Mouse (Mus musculus) intestine, embryonic 15.5 days (tissue): Measurements from ENCODE around the gene Acadvl. TPM values are rescaled to one million over a fixed set of nuclear protein-coding genes. Genes with fewer than 3 reads are reported as not detected.

ENCODE experiments used
- ATAC-seq: fragments of 200-750 bp; cut with Nextera tagmentation; 2 replicates; pipeline ENCODE4 v1.8.0; 2017; ENCODE audit warnings: moderate TSS enrichment, moderate library complexity
- H3K27ac ChIP-seq: fragments of 300-500 bp; sonication (generic); 2 replicates; pipeline ENCODE4 v1.5.1; 2015; ENCODE audit warnings: mild to moderate bottlenecking, inconsistent platforms
- H3K27me3 ChIP-seq: fragments of 300-500 bp; sonication (generic); replicated peaks from 2 replicates; pipeline ENCODE4 v1.6.1; 2015; ENCODE audit warnings: inconsistent platforms
- H3K36me3 ChIP-seq: fragments of 300-500 bp; sonication (generic); 2 replicates; pipeline ENCODE4 v1.6.1; 2015; ENCODE audit warnings: inconsistent platforms
- H3K4me1 ChIP-seq: fragments of 300-500 bp; sonication (generic); replicated peaks from 2 replicates; pipeline ENCODE4 v1.6.1; 2015; ENCODE audit warnings: inconsistent platforms
- H3K4me2 ChIP-seq: fragments of 300-500 bp; sonication (generic); replicated peaks from 2 replicates; pipeline ENCODE4 v1.6.1; 2015; ENCODE audit warnings: mild to moderate bottlenecking, inconsistent platforms
- H3K4me3 ChIP-seq: fragments of 300-500 bp; sonication (generic); replicated peaks from 2 replicates; pipeline ENCODE4 v1.5.1; 2015; ENCODE audit warnings: inconsistent platforms
- H3K9ac ChIP-seq: fragments of 300-500 bp; sonication (generic); 2 replicates; pipeline ENCODE4 v1.6.1; 2015; ENCODE audit warnings: inconsistent platforms
- H3K9me3 ChIP-seq: fragments of 300-500 bp; sonication (generic); 2 replicates; pipeline ENCODE4 v1.6.1; 2016; ENCODE audit warnings: inconsistent platforms
- WGBS: fragments of 180-500 bp; shearing (Covaris S2); methylation state at CpG from one replicate; pipeline ENCODE4 v1.1.7; 2015; 5-methylcytosine and 5-hydroxymethylcytosine counted together
- polyA plus RNA-seq: library from polyadenylated mRNA; unstranded; fragments of >200 nt; fragmentation: Nextera tagmentation; extraction: Ambion mirVana; gene quantifications from 2 replicates; pipeline ENCODE4 v1.2.1, GENCODE M21; 2015

Gene Acadvl
- polyA plus RNA-seq, 1 experiment from 2014 or later, result 114 TPM

DNA sequence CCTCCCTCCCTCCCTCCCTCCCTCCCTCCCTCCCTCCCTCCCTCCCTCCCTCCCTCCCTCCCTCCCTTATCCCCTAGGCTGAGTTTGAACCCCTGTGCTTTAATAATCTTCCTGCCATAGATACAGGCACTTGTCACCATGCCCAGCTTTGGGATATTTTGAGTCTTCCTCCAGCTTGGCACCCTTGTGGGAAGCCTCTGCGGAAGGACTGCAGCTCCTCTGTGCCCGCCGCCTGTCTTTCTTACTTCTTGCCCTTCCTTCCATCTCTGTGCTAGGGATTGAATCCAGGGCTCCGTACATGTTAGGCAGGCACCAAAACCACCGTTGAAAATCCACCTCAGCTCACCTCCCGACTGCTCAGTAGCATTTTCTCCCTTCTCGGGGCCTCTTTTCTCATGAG is 25.0 kb upstream of the Acadvl start:
- no peaks in the 10 kb centered on the region for H3K4me1 ChIP-seq
- no peak overlapping the region for H3K27ac ChIP-seq
- no peak overlapping the region for H3K9ac ChIP-seq
- ATAC-seq, result no peak
- WGBS, result 94% methylated on average over 7 of the region's 7 CpGs
- H3K4me3 ChIP-seq, result no peak overlapping the region
- no peaks in the 10 kb centered on the region for H3K36me3 ChIP-seq
- H3K9me3 ChIP-seq, result no peaks in the 10 kb centered on the region
- no peak overlapping the region for H3K4me2 ChIP-seq
- H3K27me3 ChIP-seq, result no peaks in the 10 kb centered on the region

DNA sequence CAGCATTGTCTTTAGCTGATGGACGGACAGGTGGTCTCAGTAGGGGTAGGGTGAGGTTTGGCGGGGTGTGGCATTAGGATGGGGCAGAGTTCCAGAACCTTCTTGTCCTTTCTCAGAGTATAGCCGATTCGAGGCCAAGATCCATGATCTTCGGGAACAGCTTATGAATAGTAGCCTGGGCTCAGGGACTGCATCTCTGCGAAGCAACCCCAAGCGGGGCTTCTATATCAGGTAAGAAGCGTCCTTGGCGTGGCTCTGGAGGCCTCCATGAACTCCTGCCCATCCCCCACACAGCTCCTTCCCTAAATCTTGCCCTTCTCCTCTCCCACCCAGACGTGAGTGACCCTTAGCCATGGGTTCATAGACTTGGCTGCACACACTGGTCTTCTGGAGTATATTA is 24.4 kb upstream of the Acadvl start:
- no peaks in the 10 kb centered on the region for H3K27me3 ChIP-seq
- no peak overlapping the region for H3K9ac ChIP-seq
- no peaks in the 10 kb centered on the region for H3K9me3 ChIP-seq
- no peak for ATAC-seq
- H3K36me3 ChIP-seq, result no peaks in the 10 kb centered on the region
- 91% methylated on average over 10 of the region's 10 CpGs for WGBS
- no peaks in the 10 kb centered on the region for H3K4me1 ChIP-seq
- H3K4me2 ChIP-seq, result no peak overlapping the region
- no peak overlapping the region for H3K27ac ChIP-seq
- H3K4me3 ChIP-seq, result no peak overlapping the region

DNA sequence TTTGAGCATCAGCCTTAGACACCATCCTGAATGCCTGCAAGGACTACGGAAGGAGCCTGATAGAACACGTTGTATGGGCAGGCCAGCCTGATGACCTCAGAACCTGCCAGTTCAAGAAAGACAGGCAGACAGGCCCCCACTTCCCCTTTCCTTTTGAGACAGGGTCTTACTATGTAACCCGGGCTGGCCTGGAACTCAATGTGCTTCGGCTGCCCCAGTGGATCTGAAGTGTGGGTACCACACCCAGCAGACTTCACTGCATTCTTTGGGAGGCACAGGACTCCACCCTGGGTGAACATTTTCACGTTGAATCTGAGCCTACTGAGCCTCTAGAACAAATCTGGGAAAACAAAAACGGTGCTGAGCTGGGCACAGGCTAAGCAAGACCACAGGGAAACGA is 23.0 kb upstream of the Acadvl start:
- no peak overlapping the region for H3K4me2 ChIP-seq
- H3K9me3 ChIP-seq, result no peaks in the 10 kb centered on the region
- WGBS, result 76% methylated on average over 7 of the region's 7 CpGs
- no peaks in the 10 kb centered on the region for H3K27me3 ChIP-seq
- H3K9ac ChIP-seq, result no peak overlapping the region
- ATAC-seq, result no peak
- H3K4me3 ChIP-seq, result no peak overlapping the region
- H3K36me3 ChIP-seq, result no peaks in the 10 kb centered on the region
- no peaks in the 10 kb centered on the region for H3K4me1 ChIP-seq
- H3K27ac ChIP-seq, result no peak overlapping the region

DNA sequence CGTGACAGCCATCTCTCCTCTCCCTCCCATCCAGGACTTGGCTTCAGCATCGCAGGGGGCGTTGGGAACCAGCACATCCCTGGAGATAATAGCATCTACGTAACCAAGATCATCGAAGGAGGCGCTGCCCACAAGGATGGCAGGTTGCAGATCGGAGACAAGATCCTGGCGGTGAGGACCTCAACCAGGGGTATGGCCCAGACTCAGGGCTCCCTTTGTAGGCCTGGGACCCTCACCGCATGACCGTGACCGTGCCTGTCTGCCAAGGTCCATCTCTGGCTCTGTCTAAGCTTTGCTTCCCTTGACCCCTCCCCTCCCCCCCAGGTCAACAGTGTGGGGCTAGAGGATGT is 16.1 kb upstream of the Acadvl start:
- H3K9me3 ChIP-seq, result no peaks in the 10 kb centered on the region
- H3K36me3 ChIP-seq, result peaks cover 10% of the 10 kb centered on the region
- 96% methylated on average over 11 of the region's 11 CpGs for WGBS
- no peak overlapping the region for H3K27ac ChIP-seq
- H3K27me3 ChIP-seq, result no peaks in the 10 kb centered on the region
- H3K9ac ChIP-seq, result no peak overlapping the region
- H3K4me3 ChIP-seq, result no peak overlapping the region
- no peak overlapping the region for H3K4me2 ChIP-seq
- ATAC-seq, result no peak
- H3K4me1 ChIP-seq, result peaks cover 36% of the 10 kb centered on the region

DNA sequence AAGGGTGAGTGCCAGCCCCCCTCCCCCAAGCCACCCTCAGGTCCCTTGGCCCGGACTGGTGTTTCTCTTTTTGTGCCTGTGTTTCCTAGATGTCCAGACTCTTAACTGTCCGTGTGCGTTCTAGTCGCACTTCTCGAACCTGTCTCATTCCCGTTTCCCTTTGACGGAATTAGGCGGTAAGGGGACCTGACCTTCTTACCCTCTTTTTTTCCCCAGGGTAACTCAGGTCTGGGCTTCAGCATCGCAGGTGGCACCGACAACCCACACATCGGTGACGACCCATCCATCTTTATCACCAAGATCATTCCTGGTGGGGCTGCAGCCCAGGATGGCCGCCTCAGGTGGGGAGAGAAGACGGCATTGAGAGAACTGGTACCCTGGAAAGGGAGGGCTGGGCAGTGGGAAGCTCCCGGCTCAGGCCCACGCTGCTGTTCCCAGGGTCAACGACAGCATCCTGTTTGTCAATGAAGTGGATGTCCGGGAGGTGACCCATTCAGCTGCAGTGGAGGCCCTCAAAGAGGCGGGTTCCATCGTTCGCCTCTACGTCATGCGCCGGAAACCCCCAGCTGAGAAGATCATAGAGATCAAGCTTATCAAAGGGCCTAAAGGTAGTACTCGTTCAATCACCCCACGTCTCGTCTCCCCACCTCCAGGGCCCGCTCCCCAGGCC is 15.6 kb upstream of the Acadvl start:
- H3K27ac ChIP-seq, result no peak overlapping the region
- H3K36me3 ChIP-seq, result peaks cover 10% of the 10 kb centered on the region
- H3K9ac ChIP-seq, result no peak overlapping the region
- WGBS, result 91% methylated on average over 28 of the region's 28 CpGs
- no peaks in the 10 kb centered on the region for H3K27me3 ChIP-seq
- no peak overlapping the region for H3K4me2 ChIP-seq
- peaks cover 41% of the 10 kb centered on the region for H3K4me1 ChIP-seq
- no peak for ATAC-seq
- H3K4me3 ChIP-seq, result no peak overlapping the region
- no peaks in the 10 kb centered on the region for H3K9me3 ChIP-seq

DNA sequence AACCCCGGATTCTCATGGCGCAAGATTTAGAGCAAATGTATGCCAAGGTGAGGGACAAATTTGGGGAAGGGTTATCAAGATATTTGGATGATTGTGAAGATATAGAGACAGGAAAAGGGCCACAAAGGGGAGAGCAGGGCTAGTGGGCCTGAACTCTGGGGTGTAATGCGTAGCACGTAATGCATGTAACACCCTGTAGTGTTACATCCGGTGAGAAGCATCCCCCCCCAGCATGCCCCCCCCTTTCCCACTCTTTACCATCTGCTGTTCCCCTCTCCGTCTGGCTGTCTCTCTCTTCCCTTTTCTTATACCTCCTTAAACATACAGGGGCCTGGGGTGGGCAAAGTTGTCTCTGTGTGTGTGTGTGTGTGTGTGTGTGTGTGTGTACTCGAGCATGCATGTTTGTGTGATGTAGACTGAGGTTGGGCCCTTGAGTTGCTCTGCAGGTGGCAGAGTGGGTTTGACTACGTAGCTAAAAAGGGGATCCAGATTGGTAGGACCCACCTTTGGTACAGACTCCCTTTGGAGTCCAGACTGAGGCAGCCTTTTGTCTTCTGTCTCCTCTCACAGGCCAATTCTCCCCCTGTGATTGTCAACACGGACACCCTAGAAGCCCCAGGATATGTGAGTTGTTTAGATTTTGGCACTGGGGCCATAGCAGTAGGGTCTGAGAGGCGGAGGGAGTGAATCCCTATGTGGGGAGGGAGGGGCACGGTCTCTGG is 14.8 kb upstream of the Acadvl start:
- H3K9ac ChIP-seq, result peak overlapping the region; percentile 17; the same call in 1 of the 2 replicates
- H3K4me3 ChIP-seq, result peak overlapping the region; percentile 23
- peak overlapping the region; percentile 78; the same call in 1 of the 2 replicates for H3K27ac ChIP-seq
- H3K27me3 ChIP-seq, result no peaks in the 10 kb centered on the region
- H3K4me2 ChIP-seq, result peak overlapping the region; percentile 69
- H3K36me3 ChIP-seq, result peaks cover 10% of the 10 kb centered on the region
- H3K9me3 ChIP-seq, result no peaks in the 10 kb centered on the region
- peaks cover 45% of the 10 kb centered on the region for H3K4me1 ChIP-seq
- 39% methylated on average over 11 of the region's 11 CpGs for WGBS
- ATAC-seq, result no peak

DNA sequence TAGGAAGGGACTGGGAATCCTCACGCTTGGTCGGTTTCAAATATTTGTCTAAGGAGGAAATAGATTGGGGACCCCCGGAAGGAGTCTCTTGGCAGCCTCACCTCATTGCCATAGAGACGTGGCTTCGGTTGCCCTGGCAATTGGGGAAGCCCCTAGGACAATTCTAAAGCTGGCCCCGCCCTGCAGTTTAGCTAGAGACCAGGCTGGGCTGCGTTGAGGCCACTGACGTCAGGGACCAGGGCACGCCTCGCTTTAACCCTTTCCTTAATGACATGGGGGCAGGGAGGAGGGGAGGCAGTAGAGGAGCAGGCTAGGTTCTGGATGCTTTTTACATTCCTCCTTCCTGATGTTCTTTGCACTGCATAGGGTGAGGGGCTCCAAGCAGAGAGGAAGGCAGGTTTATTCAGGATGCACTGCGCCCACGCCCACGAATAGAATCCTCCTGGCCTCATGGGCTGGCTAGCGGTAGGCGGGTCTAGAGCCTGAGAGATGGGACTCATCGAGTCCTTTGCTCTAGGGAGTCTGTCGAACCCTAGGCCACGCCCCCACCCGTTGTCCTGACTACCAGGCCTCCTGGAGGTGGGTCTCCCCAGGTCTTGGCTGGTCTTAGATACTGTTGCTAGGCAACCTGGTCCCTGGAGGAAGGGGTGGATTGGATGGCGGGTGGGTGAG is 14.1 kb upstream of the Acadvl start:
- peak overlapping the region; percentile 23 for H3K4me3 ChIP-seq
- WGBS, result under 1% methylated on average over 20 of the region's 20 CpGs
- peaks cover 45% of the 10 kb centered on the region for H3K4me1 ChIP-seq
- ATAC-seq, result peak; percentile 85
- H3K27me3 ChIP-seq, result no peaks in the 10 kb centered on the region
- H3K36me3 ChIP-seq, result peaks cover 10% of the 10 kb centered on the region
- H3K27ac ChIP-seq, result peak overlapping the region; percentile 78
- H3K9ac ChIP-seq, result peak overlapping the region; percentile 17
- H3K9me3 ChIP-seq, result no peaks in the 10 kb centered on the region
- peak overlapping the region; percentile 69 for H3K4me2 ChIP-seq

DNA sequence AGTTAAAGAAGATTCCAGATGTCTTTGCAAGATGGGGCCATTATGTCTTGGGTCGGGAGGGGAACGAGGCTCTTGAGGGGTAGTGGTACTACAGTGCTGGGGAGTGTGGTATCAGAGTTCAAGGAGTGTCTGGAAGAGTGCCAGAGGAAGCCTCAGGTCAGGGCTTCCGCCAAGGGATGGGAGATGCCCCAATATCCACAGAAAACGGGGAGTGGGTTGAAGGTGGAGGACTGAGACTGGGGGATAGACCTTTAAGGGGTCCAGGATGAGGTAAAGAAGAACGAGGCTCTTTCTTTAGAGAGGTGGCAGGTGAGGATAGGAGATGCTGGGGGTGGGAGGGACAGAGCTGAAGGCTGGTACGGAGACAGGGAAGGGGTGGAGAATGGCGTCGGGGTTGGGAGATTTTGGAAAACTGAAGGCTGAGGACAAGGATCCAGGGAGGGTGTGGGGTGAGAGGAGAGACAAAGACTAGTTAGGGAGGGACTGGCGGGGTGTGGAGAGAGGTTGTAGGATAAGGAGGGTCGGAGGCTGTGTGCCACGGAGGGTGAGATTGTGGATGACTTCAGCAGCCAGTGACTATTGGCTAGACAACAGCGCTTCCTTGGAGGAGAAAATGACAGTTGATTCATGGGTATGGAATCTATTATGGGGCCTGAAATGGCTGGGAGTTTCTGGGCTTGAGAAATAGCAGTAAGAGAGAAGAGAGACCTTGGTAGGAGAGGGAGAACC is 13.4 kb upstream of the Acadvl start:
- Histone ChIP-seq H3K27me3 (no peaks in the 10 kb centered on the region), H3K4me3 (peak overlapping the region; percentile 23), H3K4me2 (peak overlapping the region; percentile 69), H3K27ac (peak overlapping the region; percentile 78), H3K9ac (peak overlapping the region; percentile 10), H3K36me3 (peaks cover 10% of the 10 kb centered on the region), H3K4me1 (peaks cover 45% of the 10 kb centered on the region), H3K9me3 (no peaks in the 10 kb centered on the region)
- peak; percentile 4 for ATAC-seq
- 19% methylated on average over 12 of the region's 12 CpGs for WGBS

DNA sequence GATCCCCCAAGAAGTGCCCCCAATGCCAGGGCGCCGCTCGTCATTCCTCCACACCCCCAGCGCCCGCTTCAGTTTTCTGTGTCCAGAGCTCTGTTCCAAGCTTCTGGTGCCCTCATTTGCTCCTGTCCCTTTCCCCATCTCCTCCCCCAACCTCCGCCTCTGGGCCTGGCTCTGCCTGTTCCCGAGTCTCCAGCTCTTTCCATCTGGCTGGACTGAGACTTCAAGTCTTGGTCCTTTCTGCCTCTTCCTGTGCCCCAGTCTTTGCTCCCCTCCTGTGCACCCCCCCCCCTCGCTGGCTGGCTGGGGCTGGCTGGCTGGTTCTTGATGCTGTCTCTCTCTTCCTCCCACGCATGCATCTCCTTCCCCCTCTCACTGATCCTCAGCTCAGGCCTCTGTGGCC is 12.2 kb upstream of the Acadvl start:
- H3K4me3 ChIP-seq, result peak overlapping the region; percentile 35; the same call in 1 of the 2 replicates
- peaks cover 45% of the 10 kb centered on the region for H3K4me1 ChIP-seq
- H3K27me3 ChIP-seq, result no peaks in the 10 kb centered on the region
- H3K9ac ChIP-seq, result no peak overlapping the region; the same call in 1 of the 2 replicates
- H3K4me2 ChIP-seq, result peak overlapping the region; percentile 69
- peaks cover 10% of the 10 kb centered on the region for H3K36me3 ChIP-seq
- WGBS, result 45% methylated on average over 9 of the region's 9 CpGs
- no peak for ATAC-seq
- H3K9me3 ChIP-seq, result no peaks in the 10 kb centered on the region
- H3K27ac ChIP-seq, result peak overlapping the region; percentile 78

DNA sequence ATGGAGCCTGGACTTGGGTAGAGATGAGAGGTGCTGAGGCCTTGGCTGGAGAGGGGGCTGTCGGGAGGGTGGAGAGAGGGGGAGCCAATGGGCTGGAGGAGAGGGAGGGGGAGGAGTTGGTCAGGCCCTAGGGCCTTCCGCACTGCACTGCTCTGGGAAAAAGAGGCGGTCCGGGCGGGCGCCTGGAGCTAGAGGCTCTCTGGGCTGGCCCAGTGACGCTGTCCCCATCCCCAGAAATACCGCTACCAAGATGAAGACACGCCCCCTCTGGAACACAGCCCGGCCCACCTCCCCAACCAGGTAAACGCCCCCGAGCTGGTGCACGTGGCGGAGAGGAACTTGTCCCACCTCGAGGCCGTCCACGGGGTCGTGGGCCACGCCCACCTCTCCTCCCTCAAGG is 11.5 kb upstream of the Acadvl start:
- peaks cover 45% of the 10 kb centered on the region for H3K4me1 ChIP-seq
- no peaks in the 10 kb centered on the region for H3K9me3 ChIP-seq
- peak overlapping the region; percentile 35 for H3K4me3 ChIP-seq
- H3K4me2 ChIP-seq, result peak overlapping the region; percentile 69
- H3K27ac ChIP-seq, result peak overlapping the region; percentile 78
- peaks cover 8% of the 10 kb centered on the region for H3K36me3 ChIP-seq
- ATAC-seq, result peak; percentile 63
- WGBS, result 9% methylated on average over 19 of the region's 19 CpGs
- no peaks in the 10 kb centered on the region for H3K27me3 ChIP-seq
- H3K9ac ChIP-seq, result peak overlapping the region; percentile 13; the same call in 1 of the 2 replicates

DNA sequence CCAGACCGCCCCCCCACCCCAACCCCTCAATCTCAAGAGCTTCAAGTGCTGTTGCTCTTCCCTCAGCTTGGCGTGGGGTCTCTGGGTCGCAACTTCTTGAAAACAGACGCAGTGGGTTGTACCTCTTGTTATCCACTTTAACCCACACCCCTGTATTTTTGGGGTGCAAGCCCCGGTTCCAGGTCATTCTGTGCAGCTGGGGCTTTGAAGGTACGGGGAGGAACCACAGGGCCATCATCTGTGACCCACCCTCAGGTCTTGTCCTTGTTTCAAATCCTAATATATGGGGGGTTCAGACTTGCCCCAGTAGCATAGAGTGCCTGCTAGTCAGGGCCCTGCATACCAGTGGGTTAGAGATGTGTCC is 8.9 kb upstream of the Acadvl start:
- no peaks in the 10 kb centered on the region for H3K9me3 ChIP-seq
- H3K36me3 ChIP-seq, result no peaks in the 10 kb centered on the region
- no peak overlapping the region for H3K27ac ChIP-seq
- peaks cover 49% of the 10 kb centered on the region for H3K4me1 ChIP-seq
- H3K4me3 ChIP-seq, result peak overlapping the region; percentile 15
- H3K9ac ChIP-seq, result peak overlapping the region; percentile 29; the same call in 1 of the 2 replicates
- no peak for ATAC-seq
- no peaks in the 10 kb centered on the region for H3K27me3 ChIP-seq
- peak overlapping the region; percentile 54 for H3K4me2 ChIP-seq
- WGBS, result 19% methylated on average over 6 of the region's 6 CpGs
